Mouse (Mus musculus) midbrain, embryonic 14.5 days (tissue): ENCODE measurements at regions not wholly inside any gene's neighbourhood (a gene's known extent, or its start where the extent isn't known, plus 50 kb on each side); places are given as distances from the start of the nearest gene placed in this dataset.

Experiments used
- ATAC-seq: fragments of 200-750 bp; cut with Nextera tagmentation; 2 replicates; pipeline ENCODE4 v1.8.0; 2017; ENCODE audit warnings: moderate number of reproducible peaks, moderate library complexity; ENCODE audit not compliant: low FRiP score, low TSS enrichment
- DNase-seq: peaks from one replicate; pipeline ENCODE4 v3.0.0-alpha.2; 2015
- H3K27ac ChIP-seq: fragments of 300-500 bp; sonication (generic); replicated peaks from 2 replicates; pipeline ENCODE4 v1.5.1; 2014; ENCODE audit warnings: mild to moderate bottlenecking, low read depth, low read length, moderate library complexity
- H3K27me3 ChIP-seq: fragments of 300-500 bp; sonication (generic); 2 replicates; pipeline ENCODE4 v1.6.1; 2014; ENCODE audit warnings: low read length, control low read depth, mixed read lengths; ENCODE audit not compliant: control insufficient read depth, insufficient read depth
- H3K36me3 ChIP-seq: fragments of 300-500 bp; sonication (generic); 2 replicates; pipeline ENCODE4 v1.6.1; 2014; ENCODE audit warnings: low read length, control low read depth; ENCODE audit not compliant: control insufficient read depth, insufficient read depth
- H3K4me1 ChIP-seq: fragments of 300-500 bp; sonication (generic); 2 replicates; pipeline ENCODE4 v1.6.1; 2014; ENCODE audit warnings: mild to moderate bottlenecking, antibody characterized with exemption, low read length, control low read depth; ENCODE audit not compliant: control insufficient read depth, insufficient read depth
- H3K4me2 ChIP-seq: fragments of 300-500 bp; sonication (generic); 2 replicates; pipeline ENCODE4 v1.6.1; 2014; ENCODE audit warnings: mild to moderate bottlenecking, low read length, moderate library complexity
- H3K4me3 ChIP-seq: fragments of 300-500 bp; sonication (generic); replicated peaks from 2 replicates; pipeline ENCODE4 v1.5.1; 2014; ENCODE audit warnings: low read depth, low read length
- H3K9ac ChIP-seq: fragments of 300-500 bp; sonication (generic); replicated peaks from 2 replicates; pipeline ENCODE4 v1.6.1; 2014; ENCODE audit warnings: mild to moderate bottlenecking, low read length, moderate library complexity
- H3K9me3 ChIP-seq: fragments of 300-500 bp; sonication (generic); 2 replicates; pipeline ENCODE4 v1.6.1; 2016; ENCODE audit warnings: low read length, control low read depth, mixed read lengths; ENCODE audit not compliant: control insufficient read depth
- WGBS: fragments of 180-500 bp; shearing (Covaris S2); extraction: QIAGEN DNeasy Blood & Tissue Kit; methylation state at CpG from one replicate; pipeline ENCODE4 v1.1.7; 2014; 5-methylcytosine and 5-hydroxymethylcytosine counted together

- 87% methylated on average over 10 of the region's 10 CpGs for WGBS
Observed at GRCm38 (mm10) chr10:8951236-8951825, 65.5 kb upstream of the Sash1 start.

GRCm38 (mm10) chr10:8948227-8948626 lies 62.4 kb upstream of the Sash1 start:
- Histone ChIP-seq H3K9ac (no peak overlapping the region), H3K4me2 (no peak overlapping the region), H3K9me3 (no peaks in the 10 kb centered on the region), H3K27me3 (no peaks in the 10 kb centered on the region), H3K36me3 (no peaks in the 10 kb centered on the region), H3K27ac (no peak overlapping the region), H3K4me1 (0 out of 2 replicates have a peak, but pooled peaks cover 4% of the 10 kb centered on the region), H3K4me3 (no peak overlapping the region)
- WGBS, result 79% methylated on average over 3 of the region's 3 CpGs
- no peak for ATAC-seq
- DNase-seq, result no peak

More at GRCm38 (mm10) chr10:8951236-8951825, 65.5 kb upstream of the Sash1 start:
- no peaks in the 10 kb centered on the region for H3K4me1 ChIP-seq
- H3K9me3 ChIP-seq, result no peaks in the 10 kb centered on the region
- no peak overlapping the region for H3K4me2 ChIP-seq
- ATAC-seq (no peak), DNase-seq (no peak)
- no peak overlapping the region for H3K9ac ChIP-seq
- no peak overlapping the region for H3K27ac ChIP-seq
- no peaks in the 10 kb centered on the region for H3K36me3 ChIP-seq
- H3K27me3 ChIP-seq, result no peaks in the 10 kb centered on the region
- no peak overlapping the region for H3K4me3 ChIP-seq

GRCm38 (mm10) chr10:8945195-8945751 lies 59.4 kb upstream of the Sash1 start:
- no peak for ATAC-seq
- no peak for DNase-seq
- 71% methylated on average over 17 of the region's 17 CpGs for WGBS
- Histone ChIP-seq H3K36me3 (no peaks in the 10 kb centered on the region), H3K27me3 (no peaks in the 10 kb centered on the region), H3K9me3 (no peaks in the 10 kb centered on the region), H3K4me1 (0 out of 2 replicates have a peak, but pooled peaks cover 4% of the 10 kb centered on the region), H3K4me3 (no peak overlapping the region), H3K4me2 (no peak overlapping the region), H3K27ac (no peak overlapping the region), H3K9ac (no peak overlapping the region)

GRCm38 (mm10) chr10:8944586-8944985 lies 58.7 kb upstream of the Sash1 start:
- no peak overlapping the region for H3K9ac ChIP-seq
- no peaks in the 10 kb centered on the region for H3K27me3 ChIP-seq
- H3K36me3 ChIP-seq, result no peaks in the 10 kb centered on the region
- no peak for ATAC-seq
- no peak overlapping the region for H3K4me2 ChIP-seq
- no peak overlapping the region for H3K4me3 ChIP-seq
- H3K9me3 ChIP-seq, result no peaks in the 10 kb centered on the region
- H3K27ac ChIP-seq, result no peak overlapping the region
- WGBS, result 75% methylated on average over 5 of the region's 5 CpGs
- 0 out of 2 replicates have a peak, but pooled peaks cover 4% of the 10 kb centered on the region for H3K4me1 ChIP-seq
- no peak for DNase-seq

GRCm38 (mm10) chr10:8943698-8944097 lies 57.8 kb upstream of the Sash1 start:
- no peaks in the 10 kb centered on the region for H3K27me3 ChIP-seq
- no peaks in the 10 kb centered on the region for H3K9me3 ChIP-seq
- DNase-seq, result no peak
- WGBS, result 91% methylated on average over 6 of the region's 6 CpGs
- no peaks in the 10 kb centered on the region for H3K36me3 ChIP-seq
- H3K4me3 ChIP-seq, result no peak overlapping the region
- ATAC-seq, result no peak
- H3K4me2 ChIP-seq, result no peak overlapping the region
- H3K9ac ChIP-seq, result no peak overlapping the region
- no peak overlapping the region for H3K27ac ChIP-seq
- H3K4me1 ChIP-seq, result 0 out of 2 replicates have a peak, but pooled peaks cover 4% of the 10 kb centered on the region

GRCm38 (mm10) chr10:8942967-8943471 lies 57.1 kb upstream of the Sash1 start:
- no peak for ATAC-seq

GRCm38 (mm10) chr10:8936369-8936768 lies 50.5 kb upstream of the Sash1 start:
- ATAC-seq (no peak), DNase-seq (no peak)
- H3K27ac ChIP-seq, result no peak overlapping the region
- no peaks in the 10 kb centered on the region for H3K27me3 ChIP-seq
- H3K9ac ChIP-seq, result no peak overlapping the region
- no peak overlapping the region for H3K4me2 ChIP-seq
- H3K9me3 ChIP-seq, result no peaks in the 10 kb centered on the region
- no peaks in the 10 kb centered on the region for H3K4me1 ChIP-seq
- H3K36me3 ChIP-seq, result no peaks in the 10 kb centered on the region
- WGBS, result 86% methylated on average over 4 of the region's 4 CpGs
- no peak overlapping the region for H3K4me3 ChIP-seq

More at GRCm38 (mm10) chr10:8942967-8943471, 57.1 kb upstream of the Sash1 start:
- H3K27me3 ChIP-seq, result no peaks in the 10 kb centered on the region
- no peak overlapping the region for H3K27ac ChIP-seq
- no peak overlapping the region for H3K4me3 ChIP-seq
- 81% methylated on average over 6 of the region's 6 CpGs for WGBS
- H3K9me3 ChIP-seq, result no peaks in the 10 kb centered on the region
- no peak for DNase-seq
- H3K9ac ChIP-seq, result no peak overlapping the region
- 0 out of 2 replicates have a peak, but pooled peaks cover 4% of the 10 kb centered on the region for H3K4me1 ChIP-seq
- H3K4me2 ChIP-seq, result no peak overlapping the region
- no peaks in the 10 kb centered on the region for H3K36me3 ChIP-seq
